Mouse (Mus musculus) heart, embryonic 10.5 days (tissue): Measurements from ENCODE around the gene Kif5a. TPM values are rescaled to one million over a fixed set of nuclear protein-coding genes. Genes with fewer than 3 reads are reported as not detected.

ENCODE experiments used
- DNase-seq: peaks from one replicate; pipeline ENCODE4 v3.0.0-alpha.2; 2017; ENCODE audit warnings: low spot score
- H3K27ac ChIP-seq: fragments of 300-500 bp; sonication (generic); 2 replicates; pipeline ENCODE4 v1.5.1; 2016; ENCODE audit warnings: mild to moderate bottlenecking
- H3K27me3 ChIP-seq: fragments of 300-500 bp; sonication (generic); 2 replicates; pipeline ENCODE4 v1.6.1; 2016; ENCODE audit warnings: mild to moderate bottlenecking; ENCODE audit not compliant: poor library complexity, insufficient read depth, severe bottlenecking
- H3K36me3 ChIP-seq: fragments of 300-500 bp; sonication (generic); 2 replicates; pipeline ENCODE4 v1.6.1; 2016; ENCODE audit warnings: mild to moderate bottlenecking, moderate library complexity
- H3K4me1 ChIP-seq: fragments of 300-500 bp; sonication (generic); 2 replicates; pipeline ENCODE4 v1.6.1; 2016; ENCODE audit warnings: mild to moderate bottlenecking
- H3K4me3 ChIP-seq: fragments of 300-500 bp; sonication (generic); 2 replicates; pipeline ENCODE4 v1.5.1; 2016; ENCODE audit warnings: mild to moderate bottlenecking, moderate library complexity
- H3K9me3 ChIP-seq: fragments of 300-500 bp; sonication (generic); 2 replicates; pipeline ENCODE4 v1.6.1; 2016; ENCODE audit warnings: mild to moderate bottlenecking, moderate library complexity
- whole genome bisulfite sequencing: fragments of 180-500 bp; shearing (Covaris S2); methylation state at CpG from one replicate; pipeline ENCODE4 v1.1.7; 2016; 5-methylcytosine and 5-hydroxymethylcytosine counted together
- polyA plus RNA-seq: library from polyadenylated mRNA; unstranded; fragments of >200 nt; fragmentation: Nextera tagmentation; extraction: Ambion mirVana; gene quantifications from 2 replicates; pipeline ENCODE4 v1.2.1, GENCODE M21; 2016

Gene Kif5a
- polyA plus RNA-seq, 1 experiment from 2014 or later = 1.4 TPM

DNA sequence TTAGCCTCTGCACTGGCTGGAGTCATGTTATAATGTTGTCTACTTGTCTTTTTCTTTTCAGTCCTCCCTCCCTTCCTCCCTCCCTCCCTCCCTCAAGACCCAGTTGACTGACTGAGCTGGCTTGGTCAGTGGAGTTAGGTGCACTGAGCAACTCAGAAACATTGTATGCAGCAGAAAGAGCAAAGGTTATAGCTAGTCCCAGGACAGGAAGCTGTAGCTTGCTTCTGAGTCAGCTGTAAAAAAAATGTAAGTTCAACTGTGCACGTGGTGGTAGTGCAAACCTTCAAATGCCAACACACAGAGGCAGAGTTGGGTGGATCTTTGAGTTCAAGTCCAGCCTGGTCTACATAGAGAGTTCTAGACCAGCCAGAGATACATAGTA, 48.7 kb downstream of the Kif5a start:
- Histone ChIP-seq H3K4me1 (peaks cover 18% of the 10 kb centered on the region), H3K27ac (no peak overlapping the region), H3K27me3 (no peaks in the 10 kb centered on the region), H3K4me3 (no peak overlapping the region), H3K36me3 (no peaks in the 10 kb centered on the region), H3K9me3 (no peaks in the 10 kb centered on the region)
- DNase-seq = no peak
- WGBS = 65% methylated on average over 1 of the region's 1 CpGs

DNA sequence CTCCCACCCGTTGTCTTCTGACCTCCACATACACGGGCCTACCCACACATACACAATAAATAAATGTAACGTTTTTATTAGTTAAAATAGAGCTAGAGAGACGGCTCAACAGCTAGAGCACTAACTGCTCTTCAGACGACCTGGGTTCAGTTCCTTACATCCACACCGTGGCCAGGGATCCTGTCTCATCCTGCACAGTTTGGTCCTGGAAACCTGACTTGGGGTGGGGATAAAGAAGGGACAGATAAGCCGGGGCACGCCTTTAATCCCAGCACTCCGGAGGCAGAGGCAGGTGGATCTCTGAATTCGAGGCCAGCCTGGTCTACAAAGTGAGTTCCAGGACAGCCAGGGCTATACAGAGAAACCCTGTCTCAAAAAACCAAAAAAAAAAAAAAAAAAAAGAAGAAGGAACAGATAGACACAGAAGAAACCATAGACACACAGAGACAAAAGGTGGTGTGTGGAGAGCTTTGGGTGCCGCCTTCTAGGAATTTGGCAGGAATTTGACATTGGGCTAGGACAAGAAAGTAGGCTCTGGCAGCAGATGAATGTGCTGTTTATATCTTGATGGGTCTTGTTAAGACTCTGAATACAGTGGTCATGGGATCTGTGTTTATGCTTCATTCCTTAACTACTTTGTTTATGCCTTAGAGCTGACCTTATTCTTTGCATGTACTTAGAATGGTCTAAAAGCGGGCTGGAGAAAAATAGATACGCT, 49.3 kb downstream of the Kif5a start:
- WGBS = 78% methylated on average over 13 of the region's 13 CpGs
- H3K27me3 ChIP-seq = no peaks in the 10 kb centered on the region
- H3K4me3 ChIP-seq = no peak overlapping the region
- no peak overlapping the region for H3K27ac ChIP-seq
- H3K36me3 ChIP-seq = no peaks in the 10 kb centered on the region
- no peaks in the 10 kb centered on the region for H3K9me3 ChIP-seq
- no peak for DNase-seq
- H3K4me1 ChIP-seq = peaks cover 20% of the 10 kb centered on the region

- Histone ChIP-seq H3K4me3 (no peak overlapping the region), H3K4me1 (peaks cover 20% of the 10 kb centered on the region), H3K9me3 (no peaks in the 10 kb centered on the region), H3K27me3 (no peaks in the 10 kb centered on the region), H3K27ac (no peak overlapping the region), H3K36me3 (0 out of 2 replicates have a peak, but pooled peaks cover 4% of the 10 kb centered on the region)
- no peak for DNase-seq
- 90% methylated on average over 8 of the region's 8 CpGs for WGBS
Measured at GRCm38 (mm10) chr10:127213272-127213671, 49.9 kb downstream of the Kif5a start.

DNA sequence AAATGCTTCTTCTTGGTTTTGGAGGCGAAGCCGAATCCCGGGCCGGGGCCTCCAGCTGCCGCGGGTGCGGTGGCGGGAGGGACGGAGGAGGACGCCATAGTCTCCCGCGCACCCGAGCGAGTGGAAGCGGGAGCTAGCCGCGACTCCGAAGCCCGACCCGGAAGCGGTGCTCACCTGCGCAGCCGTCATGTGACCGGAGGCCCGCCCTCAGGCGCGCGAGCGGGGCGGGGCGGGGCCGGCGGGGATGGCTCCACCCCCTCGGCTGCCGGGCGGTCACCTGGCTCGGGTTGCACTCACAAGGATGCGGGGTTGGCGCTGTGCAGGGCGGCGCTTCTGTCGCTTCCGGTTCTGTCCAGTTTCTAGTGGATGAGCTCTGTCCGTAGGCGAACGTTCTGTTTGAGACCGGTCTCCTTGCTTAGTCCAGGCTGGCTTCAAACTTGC, 51.7 kb downstream of the Kif5a start, which contains the start of gene Pip4k2c:
Gene Pip4k2c, minus strand, starts transcription at position 172 of the 441 bp plus-strand sequence.
- Histone ChIP-seq H3K4me3 (peak within 1 kb of the TSS; percentile 94), H3K9me3 (no peaks in the 10 kb centered on the region), H3K4me1 (peaks cover 20% of the 10 kb centered on the region), H3K27me3 (no peaks in the 10 kb centered on the region), H3K27ac (peak within 1 kb of the TSS; percentile 88), H3K36me3 (peaks cover 21% of the 10 kb centered on the region)
- WGBS = under 1% methylated on average over 46 of the region's 47 CpGs
- peak; percentile 95 for DNase-seq

- peak overlapping the region; percentile 94 for H3K4me3 ChIP-seq
- H3K4me1 ChIP-seq = peaks cover 20% of the 10 kb centered on the region
- no peaks in the 10 kb centered on the region for H3K27me3 ChIP-seq
- H3K9me3 ChIP-seq = no peaks in the 10 kb centered on the region
- WGBS = 1% methylated on average over 25 of the region's 25 CpGs
- peaks cover 26% of the 10 kb centered on the region for H3K36me3 ChIP-seq
- no peak for DNase-seq
- H3K27ac ChIP-seq = peak overlapping the region; percentile 88
Measured at GRCm38 (mm10) chr10:127210961-127211405, 52.2 kb downstream of the Kif5a start.

GRCm38 (mm10) chr10:127209928-127210570, 53.1 kb downstream of the Kif5a start:
- Histone ChIP-seq H3K9me3 (no peaks in the 10 kb centered on the region), H3K4me3 (peak overlapping the region; percentile 94), H3K36me3 (peaks cover 35% of the 10 kb centered on the region), H3K4me1 (peaks cover 20% of the 10 kb centered on the region), H3K27ac (peak overlapping the region; percentile 88), H3K27me3 (no peaks in the 10 kb centered on the region)
- no peak for DNase-seq
- 77% methylated on average over 13 of the region's 13 CpGs for WGBS

- 78% methylated on average over 4 of the region's 4 CpGs for WGBS
- Histone ChIP-seq H3K9me3 (no peaks in the 10 kb centered on the region), H3K36me3 (peaks cover 44% of the 10 kb centered on the region), H3K27ac (no peak overlapping the region), H3K4me1 (peaks cover 20% of the 10 kb centered on the region), H3K4me3 (no peak overlapping the region), H3K27me3 (no peaks in the 10 kb centered on the region)
- DNase-seq = no peak
Measured at GRCm38 (mm10) chr10:127208921-127209320, 54.2 kb downstream of the Kif5a start.

GRCm38 (mm10) chr10:127205373-127205772, 57.8 kb downstream of the Kif5a start:
- Histone ChIP-seq H3K36me3 (peaks cover 76% of the 10 kb centered on the region), H3K27ac (peak overlapping the region; percentile 59; the same call in 1 of the 2 replicates)
- WGBS = 71% methylated on average over 10 of the region's 10 CpGs

DNA sequence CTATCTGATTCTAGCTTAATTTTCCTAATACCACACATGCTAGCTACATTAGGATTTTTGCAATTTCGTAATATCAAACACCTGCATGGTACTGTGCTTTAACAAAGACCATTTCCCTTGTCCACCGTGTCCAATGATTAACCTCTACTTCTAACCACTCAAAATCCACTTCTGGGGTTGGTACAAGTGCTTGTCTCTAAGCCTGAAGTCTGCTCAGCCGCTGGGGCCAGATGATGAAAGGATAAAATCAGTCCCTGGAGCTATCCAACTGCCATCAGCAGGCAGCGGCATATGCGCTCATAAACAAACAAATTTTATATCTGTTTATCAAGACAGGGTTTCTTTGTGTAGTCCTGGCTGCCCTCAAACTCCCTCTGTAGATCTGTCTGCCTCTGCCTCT, 58.6 kb downstream of the Kif5a start:
- no peak for DNase-seq
- H3K4me3 ChIP-seq = no peak overlapping the region
- peaks cover 84% of the 10 kb centered on the region for H3K36me3 ChIP-seq
- peaks cover 7% of the 10 kb centered on the region for H3K4me1 ChIP-seq
- 87% methylated on average over 5 of the region's 5 CpGs for WGBS
- no peaks in the 10 kb centered on the region for H3K9me3 ChIP-seq
- no peaks in the 10 kb centered on the region for H3K27me3 ChIP-seq
- peak overlapping the region; percentile 64; the same call in 1 of the 2 replicates for H3K27ac ChIP-seq

More at GRCm38 (mm10) chr10:127205373-127205772, 57.8 kb downstream of the Kif5a start:
- Histone ChIP-seq H3K4me3 (no peak overlapping the region), H3K4me1 (peaks cover 15% of the 10 kb centered on the region), H3K27me3 (no peaks in the 10 kb centered on the region), H3K9me3 (no peaks in the 10 kb centered on the region)
- DNase-seq = peak; percentile 91

GRCm38 (mm10) chr10:127203106-127203505, 60.0 kb downstream of the Kif5a start:
- H3K4me1 ChIP-seq = peaks cover 7% of the 10 kb centered on the region
- no peaks in the 10 kb centered on the region for H3K27me3 ChIP-seq
- H3K4me3 ChIP-seq = no peak overlapping the region
- peaks cover 92% of the 10 kb centered on the region for H3K36me3 ChIP-seq
- WGBS = 76% methylated on average over 3 of the region's 3 CpGs
- no peaks in the 10 kb centered on the region for H3K9me3 ChIP-seq
- H3K27ac ChIP-seq = peak overlapping the region; percentile 29; the same call in 1 of the 2 replicates
- DNase-seq = no peak

DNA sequence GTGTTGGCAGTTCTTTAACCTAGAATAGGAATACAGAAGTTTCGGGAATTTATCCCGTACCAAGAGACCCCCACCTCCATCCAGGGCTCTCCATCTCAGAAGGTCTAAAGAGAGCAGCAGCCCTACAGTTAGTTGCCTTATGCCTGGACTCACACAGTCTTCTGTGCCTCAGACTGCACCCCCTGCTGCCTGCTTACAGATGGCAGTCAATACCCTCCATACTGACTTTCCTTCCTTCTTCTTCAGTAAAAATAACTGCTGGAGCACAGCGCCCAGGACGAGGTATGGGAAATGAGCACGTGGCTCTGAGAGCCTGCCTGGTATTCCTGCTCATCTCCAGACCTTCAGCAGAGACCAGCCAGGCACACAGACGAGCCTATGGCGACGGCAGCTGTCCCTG, 62.9 kb downstream of the Kif5a start:
- Histone ChIP-seq H3K9me3 (no peaks in the 10 kb centered on the region), H3K4me1 (peaks cover 33% of the 10 kb centered on the region), H3K27ac (no peak overlapping the region), H3K36me3 (peaks cover 75% of the 10 kb centered on the region), H3K4me3 (no peak overlapping the region), H3K27me3 (no peaks in the 10 kb centered on the region)
- WGBS = 78% methylated on average over 8 of the region's 8 CpGs
- no peak for DNase-seq

- H3K27ac ChIP-seq = no peak overlapping the region
- 83% methylated on average over 11 of the region's 11 CpGs for WGBS
- no peak for DNase-seq
- H3K36me3 ChIP-seq = peaks cover 67% of the 10 kb centered on the region
- peaks cover 41% of the 10 kb centered on the region for H3K4me1 ChIP-seq
- no peak overlapping the region for H3K4me3 ChIP-seq
- H3K27me3 ChIP-seq = no peaks in the 10 kb centered on the region
- H3K9me3 ChIP-seq = no peaks in the 10 kb centered on the region
Measured at GRCm38 (mm10) chr10:127199474-127199873, 63.7 kb downstream of the Kif5a start.

- no peaks in the 10 kb centered on the region for H3K9me3 ChIP-seq
- no peak for DNase-seq
- no peak overlapping the region for H3K4me3 ChIP-seq
- no peak overlapping the region; the same call in 1 of the 2 replicates for H3K27ac ChIP-seq
- H3K36me3 ChIP-seq = peaks cover 65% of the 10 kb centered on the region
- no peaks in the 10 kb centered on the region for H3K27me3 ChIP-seq
- H3K4me1 ChIP-seq = peaks cover 45% of the 10 kb centered on the region
- WGBS = 74% methylated on average over 5 of the region's 5 CpGs
Measured at GRCm38 (mm10) chr10:127199068-127199467, 64.1 kb downstream of the Kif5a start.
